Mouse (Mus musculus): ENCODE results near the gene Cage1. TPM values are rescaled to one million over a fixed set of nuclear protein-coding genes. Genes with fewer than 3 reads are reported as not detected.
A peak's percentile ranks its signal among the peaks of the same experiment; 100 is the strongest.

Cage1 gene
- polyA plus RNA-seq, 1 experiment from 2014 or later, result 1.5 TPM

GRCm38 (mm10) chr13:38018791-38019190 is 18.1 kb downstream of the Cage1 start:
- H3K4me3 ChIP-seq (ENCODE audit: low read depth, low read length), result no peak overlapping the region
- ATAC-seq (no peak), DNase-seq (ENCODE audit: low spot score) (no peak)
- no peak overlapping the region for H3K9ac ChIP-seq (replicated peaks; ENCODE audit: low read depth)
- no peaks in the 10 kb centered on the region for H3K27me3 ChIP-seq (replicated peaks; ENCODE audit: insufficient read depth, low read length)
- TF ChIP-seq CTCF (IDR thresholded peaks at IDR 0.05) (no peak), EP300 (IDR thresholded peaks at IDR 0.05) (no peak)
- no peak overlapping the region for H3K4me2 ChIP-seq (replicated peaks; ENCODE audit: low read depth, low read length)
- H3K36me3 ChIP-seq (ENCODE audit: insufficient read depth, low read length), result no peaks in the 10 kb centered on the region
- 50% methylated on average over 3 of the region's 3 CpGs for WGBS
- no peaks in the 10 kb centered on the region for H3K9me3 ChIP-seq (ENCODE audit: low read length)
- no peak overlapping the region for H3K27ac ChIP-seq (ENCODE audit: low read length)
- H3K4me1 ChIP-seq (ENCODE audit: insufficient read depth, low read depth, low read length), result no peaks in the 10 kb centered on the region

GRCm38 (mm10) chr13:38015591-38015990 is 21.3 kb downstream of the Cage1 start:
- Histone ChIP-seq H3K27ac (ENCODE audit: low read length) (no peak overlapping the region), H3K4me2 (replicated peaks; ENCODE audit: low read depth, low read length) (no peak overlapping the region), H3K4me3 (ENCODE audit: low read depth, low read length) (no peak overlapping the region), H3K4me1 (ENCODE audit: insufficient read depth, low read depth, low read length) (no peaks in the 10 kb centered on the region), H3K36me3 (ENCODE audit: insufficient read depth, low read length) (no peaks in the 10 kb centered on the region), H3K27me3 (replicated peaks; ENCODE audit: insufficient read depth, low read length) (no peaks in the 10 kb centered on the region), H3K9me3 (ENCODE audit: low read length) (no peaks in the 10 kb centered on the region), H3K9ac (replicated peaks; ENCODE audit: low read depth) (no peak overlapping the region)
- 83% methylated on average over 4 of the region's 4 CpGs for WGBS
- no peak for DNase-seq (ENCODE audit: low spot score)
- no peak for ATAC-seq
- no peak for TF ChIP-seq EP300 (IDR thresholded peaks at IDR 0.05)

DNA sequence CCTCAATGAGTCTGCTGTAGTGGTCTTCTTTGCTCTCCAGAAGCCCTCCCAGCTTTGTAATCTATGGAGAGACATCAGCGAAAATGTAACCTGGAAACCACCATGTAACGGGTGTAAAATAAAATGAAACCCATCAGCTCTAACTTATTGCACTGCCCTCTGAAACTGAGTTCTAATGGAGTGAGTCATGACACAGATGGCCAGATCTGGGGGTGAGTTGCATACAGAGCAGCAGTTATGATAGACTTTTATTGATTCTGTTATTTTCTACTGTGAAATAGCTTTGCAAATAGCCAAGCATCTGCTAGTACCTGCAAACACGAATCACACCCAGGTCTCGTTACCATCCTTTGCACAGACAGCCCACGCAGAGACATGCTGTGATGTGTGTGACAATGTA is 24.4 kb downstream of the Cage1 start:
- H3K9me3 ChIP-seq (ENCODE audit: low read length), result no peaks in the 10 kb centered on the region
- 79% methylated on average over 5 of the region's 5 CpGs for WGBS
- no peak overlapping the region for H3K4me2 ChIP-seq (replicated peaks; ENCODE audit: low read depth, low read length)
- H3K9ac ChIP-seq (replicated peaks; ENCODE audit: low read depth), result no peak overlapping the region
- no peak overlapping the region for H3K27ac ChIP-seq (ENCODE audit: low read length)
- no peaks in the 10 kb centered on the region for H3K36me3 ChIP-seq (ENCODE audit: insufficient read depth, low read length)
- TF ChIP-seq EP300 (IDR thresholded peaks at IDR 0.05) (no peak), CTCF (IDR thresholded peaks at IDR 0.05) (no peak)
- no peaks in the 10 kb centered on the region for H3K27me3 ChIP-seq (replicated peaks; ENCODE audit: insufficient read depth, low read length)
- DNase-seq (ENCODE audit: low spot score), result no peak
- H3K4me3 ChIP-seq (ENCODE audit: low read depth, low read length), result no peak overlapping the region
- H3K4me1 ChIP-seq (ENCODE audit: insufficient read depth, low read depth, low read length), result no peaks in the 10 kb centered on the region
- ATAC-seq, result no peak

GRCm38 (mm10) chr13:38010444-38010910 is 26.4 kb downstream of the Cage1 start:
- no peaks in the 10 kb centered on the region for H3K27me3 ChIP-seq (replicated peaks; ENCODE audit: insufficient read depth, low read length)
- H3K4me3 ChIP-seq (ENCODE audit: low read depth, low read length), result no peak overlapping the region
- DNase-seq (ENCODE audit: low spot score) (no peak), ATAC-seq (no peak)
- H3K36me3 ChIP-seq (ENCODE audit: insufficient read depth, low read length), result no peaks in the 10 kb centered on the region
- H3K4me2 ChIP-seq (replicated peaks; ENCODE audit: low read depth, low read length), result no peak overlapping the region
- H3K9me3 ChIP-seq (ENCODE audit: low read length), result no peaks in the 10 kb centered on the region
- H3K4me1 ChIP-seq (ENCODE audit: insufficient read depth, low read depth, low read length), result no peaks in the 10 kb centered on the region
- WGBS, result 59% methylated on average over 5 of the region's 5 CpGs
- no peak overlapping the region for H3K9ac ChIP-seq (replicated peaks; ENCODE audit: low read depth)
- H3K27ac ChIP-seq (ENCODE audit: low read length), result no peak overlapping the region
- TF ChIP-seq EP300 (IDR thresholded peaks at IDR 0.05), result no peak
- TF ChIP-seq CTCF (IDR thresholded peaks at IDR 0.05), result no peak

GRCm38 (mm10) chr13:38009721-38010408 is 27.0 kb downstream of the Cage1 start:
- WGBS, result 70% methylated on average over 5 of the region's 5 CpGs
- Histone ChIP-seq H3K9ac (replicated peaks; ENCODE audit: low read depth) (no peak overlapping the region), H3K4me3 (ENCODE audit: low read depth, low read length) (no peak overlapping the region), H3K9me3 (ENCODE audit: low read length) (no peaks in the 10 kb centered on the region), H3K4me2 (replicated peaks; ENCODE audit: low read depth, low read length) (no peak overlapping the region), H3K27me3 (replicated peaks; ENCODE audit: insufficient read depth, low read length) (no peaks in the 10 kb centered on the region), H3K36me3 (ENCODE audit: insufficient read depth, low read length) (no peaks in the 10 kb centered on the region), H3K4me1 (ENCODE audit: insufficient read depth, low read depth, low read length) (no peaks in the 10 kb centered on the region), H3K27ac (ENCODE audit: low read length) (no peak overlapping the region)
- TF ChIP-seq EP300 (IDR thresholded peaks at IDR 0.05) (no peak), CTCF (IDR thresholded peaks at IDR 0.05) (no peak)
- DNase-seq (ENCODE audit: low spot score) (peak; percentile 42), ATAC-seq (no peak)

GRCm38 (mm10) chr13:38007972-38008371 is 28.9 kb downstream of the Cage1 start:
- H3K27ac ChIP-seq (ENCODE audit: low read length), result no peak overlapping the region
- DNase-seq (ENCODE audit: low spot score) (no peak), ATAC-seq (no peak)
- H3K36me3 ChIP-seq (ENCODE audit: insufficient read depth, low read length), result no peaks in the 10 kb centered on the region
- 93% methylated on average over 2 of the region's 2 CpGs for WGBS
- no peak for TF ChIP-seq EP300 (IDR thresholded peaks at IDR 0.05)
- no peak for TF ChIP-seq CTCF (IDR thresholded peaks at IDR 0.05)
- H3K4me2 ChIP-seq (replicated peaks; ENCODE audit: low read depth, low read length), result no peak overlapping the region
- no peaks in the 10 kb centered on the region for H3K27me3 ChIP-seq (replicated peaks; ENCODE audit: insufficient read depth, low read length)
- no peaks in the 10 kb centered on the region for H3K4me1 ChIP-seq (ENCODE audit: insufficient read depth, low read depth, low read length)
- H3K4me3 ChIP-seq (ENCODE audit: low read depth, low read length), result no peak overlapping the region
- H3K9me3 ChIP-seq (ENCODE audit: low read length), result no peaks in the 10 kb centered on the region
- no peak overlapping the region for H3K9ac ChIP-seq (replicated peaks; ENCODE audit: low read depth)
